Mouse (Mus musculus) leukemia stem cell, adult 10-12 weeks (primary cell): ENCODE results near the gene Lce3c. TPM values are rescaled to one million over a fixed set of nuclear protein-coding genes. Genes with fewer than 3 reads are reported as not detected.

Experiments
- polyA plus RNA-seq: library from polyadenylated mRNA; stranded (reverse); fragments of >175 nt; gene quantifications from 2 replicates; pipeline ENCODE4 v1.2.3, GENCODE M21; 2012; ENCODE audit warnings: low replicate concordance

Gene Lce3c
- polyA plus RNA-seq, result not detected in 2 replicates

GRCm38 (mm10) chr3:92944186-92944585, at the start of gene Lce3c:
Gene Lce3c (plus strand): TSS chr3:92944486.

GRCm38 (mm10) chr3:92926130-92926529, 18.2 kb upstream of the Lce3c start, which contains the start of gene Lce3a:
Gene Lce3a (minus strand): TSS chr3:92926230.

GRCm38 (mm10) chr3:92932679-92933078, 11.6 kb upstream of the Lce3c start, which contains the start of gene Lce3b:
Gene Lce3b (plus strand): TSS chr3:92932979.

GRCm38 (mm10) chr3:92957090-92957489, 12.8 kb downstream of the Lce3c start, which contains the start of gene Lce3d:
Gene Lce3d (plus strand): TSS chr3:92957390.

GRCm38 (mm10) chr3:92966761-92967160, 22.5 kb downstream of the Lce3c start, which contains the start of gene Lce3e:
Gene Lce3e (plus strand): TSS chr3:92967061.

GRCm38 (mm10) chr3:92991926-92992325, 47.6 kb downstream of the Lce3c start, which contains the start of gene Lce3f:
Gene Lce3f (plus strand): TSS chr3:92992226.

Other genes with a start within 250 kb of the Lce3c start
- not detected in 2 replicates for gene Lce1e, start 235.4 kb upstream of the Lce3c start, polyA plus RNA-seq
- gene Lce1f, start 224.1 kb upstream of the Lce3c start, polyA plus RNA-seq, result not detected in 2 replicates
- not detected in 2 replicates for gene Gm38119, start 205.4 kb upstream of the Lce3c start, polyA plus RNA-seq
- gene Lce1g, start 192.1 kb upstream of the Lce3c start, polyA plus RNA-seq, result not detected in 2 replicates
- not detected in 2 replicates for gene Lce1h, start 179.4 kb upstream of the Lce3c start, polyA plus RNA-seq
- not detected in 2 replicates for gene Lce1i, start 165.6 kb upstream of the Lce3c start, polyA plus RNA-seq
- gene Lce1j, start 154.0 kb upstream of the Lce3c start, polyA plus RNA-seq, result not detected in 2 replicates
- gene Lce1k, start 136.6 kb upstream of the Lce3c start, polyA plus RNA-seq, result not detected in 2 replicates
- not detected in 2 replicates for gene Kprp, start 117.2 kb upstream of the Lce3c start, polyA plus RNA-seq
- not detected in 2 replicates for gene Lce1l, start 93.2 kb upstream of the Lce3c start, polyA plus RNA-seq
- gene 2310050C09Rik, start 74.3 kb upstream of the Lce3c start, polyA plus RNA-seq, result not detected in 2 replicates
- not detected in 2 replicates for gene Lce3a, start 18.3 kb upstream of the Lce3c start, polyA plus RNA-seq
- not detected in 2 replicates for gene Lce3b, start 11.5 kb upstream of the Lce3c start, polyA plus RNA-seq
- gene Lce3d, start 12.9 kb downstream of the Lce3c start, polyA plus RNA-seq, result not detected in 2 replicates
- gene Lce3e, start 22.6 kb downstream of the Lce3c start, polyA plus RNA-seq, result not detected in 2 replicates
- not detected in 2 replicates for gene Lce3f, start 47.7 kb downstream of the Lce3c start, polyA plus RNA-seq
- not detected in 2 replicates for gene Crct1, start 71.2 kb downstream of the Lce3c start, polyA plus RNA-seq
- not detected in 2 replicates for gene Lce1m, start 74.6 kb downstream of the Lce3c start, polyA plus RNA-seq
- not detected in 2 replicates for gene Gm4858, start 124.3 kb downstream of the Lce3c start, polyA plus RNA-seq
- not detected in 2 replicates for gene Crnn, start 200.3 kb downstream of the Lce3c start, polyA plus RNA-seq